Mouse (Mus musculus): Measurements from ENCODE around the gene Rbm47. TPM values are rescaled to one million over a fixed set of nuclear protein-coding genes. Genes with fewer than 3 reads are reported as not detected.
"Not testable (repeated sequence)": the region's sequence is repeated elsewhere in the genome, so short reads cannot be mapped to it uniquely, and the experiment has no call there.

The Rbm47 gene
- polyA plus RNA-seq, 1 experiment from 2014 or later: 0.75 TPM

DNA sequence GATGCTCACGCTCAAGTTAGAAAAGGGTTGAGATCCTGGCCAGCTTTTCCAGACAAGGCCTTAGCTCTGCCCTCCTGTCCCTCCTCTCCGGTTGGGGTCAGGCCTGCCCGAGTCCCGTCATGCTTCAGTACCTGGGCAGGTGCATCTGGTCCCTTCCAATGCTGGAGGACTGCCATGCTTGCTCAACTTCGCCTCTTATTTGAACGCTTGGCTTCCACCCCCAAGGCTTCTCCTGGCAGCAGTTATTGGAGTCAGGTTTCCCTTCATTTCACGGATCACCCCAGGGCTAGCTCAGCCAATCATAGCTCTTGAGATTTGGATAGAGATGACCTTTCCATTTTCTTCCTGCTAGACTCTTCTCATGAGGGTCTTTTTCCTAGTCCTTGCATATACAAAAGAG lies 172.8 kb downstream of the Rbm47 start:
- 75% methylated on average over 7 of the region's 7 CpGs for WGBS
- ATAC-seq (ENCODE audit: insufficient number of reproducible peaks, low FRiP score, low TSS enrichment, low read depth): no peak
- Histone ChIP-seq H3K27ac (replicated peaks; ENCODE audit: low read depth, low read length) (no peak overlapping the region), H3K9ac (ENCODE audit: low read length) (no peak overlapping the region), H3K36me3 (ENCODE audit: control insufficient read depth, insufficient read depth, low read length) (no peaks in the 10 kb centered on the region), H3K4me3 (ENCODE audit: low read depth, low read length) (no peak overlapping the region), H3K9me3 (ENCODE audit: control insufficient read depth, low read length) (no peaks in the 10 kb centered on the region), H3K27me3 (ENCODE audit: control insufficient read depth, insufficient read depth, low read length) (no peaks in the 10 kb centered on the region), H3K4me1 (ENCODE audit: control insufficient read depth, insufficient read depth, low read length) (no peaks in the 10 kb centered on the region), H3K4me2 (ENCODE audit: low read depth, severe bottlenecking) (no peak overlapping the region)
- no peak for DNase-seq (ENCODE audit: low spot score)

DNA sequence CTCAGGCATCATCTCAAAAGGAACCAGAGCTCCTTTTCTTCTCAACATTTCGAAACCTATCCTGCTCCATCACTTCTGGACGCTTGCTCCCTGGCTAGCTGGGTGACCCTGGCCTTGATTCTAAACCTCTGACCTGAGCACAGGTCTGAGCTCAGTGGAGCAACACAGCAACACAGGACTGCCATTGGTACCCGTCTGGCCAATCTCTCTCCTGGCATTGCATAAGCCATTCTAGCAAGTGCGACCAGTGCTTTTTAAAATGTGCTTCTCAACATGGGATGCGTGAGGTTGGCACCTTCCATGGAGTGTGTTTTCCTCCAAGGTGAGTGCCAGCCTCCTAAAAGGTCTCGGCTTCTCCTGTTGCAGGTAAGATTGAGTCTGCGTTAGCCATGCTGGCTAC lies 173.8 kb downstream of the Rbm47 start:
- Histone ChIP-seq H3K9me3 (ENCODE audit: control insufficient read depth, low read length) (no peaks in the 10 kb centered on the region), H3K4me1 (ENCODE audit: control insufficient read depth, insufficient read depth, low read length) (no peaks in the 10 kb centered on the region), H3K27me3 (ENCODE audit: control insufficient read depth, insufficient read depth, low read length) (no peaks in the 10 kb centered on the region), H3K9ac (ENCODE audit: low read length) (no peak overlapping the region), H3K36me3 (ENCODE audit: control insufficient read depth, insufficient read depth, low read length) (no peaks in the 10 kb centered on the region), H3K4me3 (ENCODE audit: low read depth, low read length) (no peak overlapping the region), H3K4me2 (ENCODE audit: low read depth, severe bottlenecking) (no peak overlapping the region), H3K27ac (replicated peaks; ENCODE audit: low read depth, low read length) (no peak overlapping the region)
- ATAC-seq (ENCODE audit: insufficient number of reproducible peaks, low FRiP score, low TSS enrichment, low read depth) (no peak), DNase-seq (ENCODE audit: low spot score) (no peak)
- 93% methylated on average over 7 of the region's 7 CpGs for WGBS

DNA sequence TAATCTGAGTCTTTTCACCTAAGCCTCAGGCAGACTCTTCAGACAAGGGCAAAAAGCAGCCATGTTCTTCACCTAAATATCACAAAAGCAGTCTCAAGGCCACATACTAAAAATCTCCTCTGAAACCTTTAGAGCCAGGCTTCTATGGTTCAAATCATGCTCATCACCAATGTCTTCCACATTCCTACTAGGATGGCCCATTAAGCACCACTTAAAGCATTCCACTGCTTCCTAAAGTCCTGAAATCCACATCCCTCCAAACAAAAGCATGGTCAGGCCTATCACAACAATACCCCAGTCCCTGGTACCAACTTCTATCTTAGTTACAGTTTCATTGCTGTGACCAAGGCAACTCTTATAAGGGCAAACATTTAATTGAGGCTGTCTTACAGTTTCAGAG lies 175.1 kb downstream of the Rbm47 start:
- no peaks in the 10 kb centered on the region for H3K4me1 ChIP-seq (ENCODE audit: control insufficient read depth, insufficient read depth, low read length)
- no peak for ATAC-seq (ENCODE audit: insufficient number of reproducible peaks, low FRiP score, low TSS enrichment, low read depth)

DNA sequence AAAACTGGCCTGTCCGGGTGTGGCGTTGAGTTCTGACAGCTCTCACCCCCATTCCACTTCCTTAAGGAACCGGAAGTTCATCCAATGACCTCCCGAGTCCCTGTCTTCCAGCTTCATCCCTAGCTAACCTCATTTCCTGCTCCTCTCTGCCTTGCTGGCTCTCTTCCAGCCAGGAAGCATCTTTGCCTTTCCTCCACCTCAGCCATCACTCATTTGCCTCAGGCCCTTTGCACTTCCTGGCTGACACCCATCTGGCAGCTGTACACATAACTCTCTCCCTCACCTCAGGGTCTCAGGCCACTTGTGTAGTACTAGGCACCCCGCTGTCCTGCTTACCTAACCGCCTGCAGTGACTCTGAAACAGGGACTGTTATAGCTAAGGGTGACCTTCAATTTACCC lies 178.3 kb downstream of the Rbm47 start:
- Histone ChIP-seq H3K9ac (ENCODE audit: low read length) (no peak overlapping the region), H3K4me1 (ENCODE audit: control insufficient read depth, insufficient read depth, low read length) (no peaks in the 10 kb centered on the region), H3K4me3 (ENCODE audit: low read depth, low read length) (no peak overlapping the region), H3K27ac (replicated peaks; ENCODE audit: low read depth, low read length) (no peak overlapping the region), H3K36me3 (ENCODE audit: control insufficient read depth, insufficient read depth, low read length) (no peaks in the 10 kb centered on the region), H3K9me3 (ENCODE audit: control insufficient read depth, low read length) (no peaks in the 10 kb centered on the region), H3K4me2 (ENCODE audit: low read depth, severe bottlenecking) (no peak overlapping the region), H3K27me3 (ENCODE audit: control insufficient read depth, insufficient read depth, low read length) (no peaks in the 10 kb centered on the region)
- ATAC-seq (ENCODE audit: insufficient number of reproducible peaks, low FRiP score, low TSS enrichment, low read depth) (no peak), DNase-seq (ENCODE audit: low spot score) (no peak)
- WGBS: 77% methylated on average over 6 of the region's 6 CpGs

More for the DNA sequence above, 175.1 kb downstream of the Rbm47 start:
- no peak for DNase-seq (ENCODE audit: low spot score)
- H3K4me3 ChIP-seq (ENCODE audit: low read depth, low read length): no peak overlapping the region
- H3K36me3 ChIP-seq (ENCODE audit: control insufficient read depth, insufficient read depth, low read length): no peaks in the 10 kb centered on the region
- no peaks in the 10 kb centered on the region for H3K27me3 ChIP-seq (ENCODE audit: control insufficient read depth, insufficient read depth, low read length)
- H3K9ac ChIP-seq (ENCODE audit: low read length): no peak overlapping the region
- no peak overlapping the region for H3K27ac ChIP-seq (replicated peaks; ENCODE audit: low read depth, low read length)
- H3K4me2 ChIP-seq (ENCODE audit: low read depth, severe bottlenecking): no peak overlapping the region
- no peaks in the 10 kb centered on the region for H3K9me3 ChIP-seq (ENCODE audit: control insufficient read depth, low read length)

DNA sequence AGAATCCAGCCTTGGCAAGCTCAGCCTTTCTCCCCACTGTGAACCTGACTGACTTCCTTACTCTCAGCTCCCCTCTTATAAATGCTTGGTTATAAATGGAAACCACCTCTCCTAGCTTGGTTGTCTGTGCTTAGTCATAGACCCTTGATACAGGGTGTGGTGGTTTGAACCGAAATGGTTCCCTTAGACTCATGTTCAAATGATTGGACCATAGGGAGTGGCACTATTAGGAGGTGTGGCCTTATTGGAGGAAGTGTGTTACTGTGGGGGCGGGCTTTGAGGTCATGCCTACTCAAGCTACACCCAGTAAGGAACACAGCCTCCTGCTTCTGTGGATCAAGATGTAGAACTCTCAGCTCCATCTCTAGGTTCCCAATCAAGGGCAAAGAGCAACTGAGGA lies 181.7 kb downstream of the Rbm47 start:
- Histone ChIP-seq H3K4me2 (ENCODE audit: low read depth, severe bottlenecking) (no peak overlapping the region), H3K4me3 (ENCODE audit: low read depth, low read length) (no peak overlapping the region), H3K27ac (replicated peaks; ENCODE audit: low read depth, low read length) (no peak overlapping the region), H3K9me3 (ENCODE audit: control insufficient read depth, low read length) (no peaks in the 10 kb centered on the region), H3K4me1 (ENCODE audit: control insufficient read depth, insufficient read depth, low read length) (no peaks in the 10 kb centered on the region), H3K9ac (ENCODE audit: low read length) (no peak overlapping the region), H3K36me3 (ENCODE audit: control insufficient read depth, insufficient read depth, low read length) (no peaks in the 10 kb centered on the region), H3K27me3 (ENCODE audit: control insufficient read depth, insufficient read depth, low read length) (no peaks in the 10 kb centered on the region)
- 88% methylated on average over 2 of the region's 2 CpGs for WGBS
- ATAC-seq (ENCODE audit: insufficient number of reproducible peaks, low FRiP score, low TSS enrichment, low read depth) (no peak), DNase-seq (ENCODE audit: low spot score) (no peak)

DNA sequence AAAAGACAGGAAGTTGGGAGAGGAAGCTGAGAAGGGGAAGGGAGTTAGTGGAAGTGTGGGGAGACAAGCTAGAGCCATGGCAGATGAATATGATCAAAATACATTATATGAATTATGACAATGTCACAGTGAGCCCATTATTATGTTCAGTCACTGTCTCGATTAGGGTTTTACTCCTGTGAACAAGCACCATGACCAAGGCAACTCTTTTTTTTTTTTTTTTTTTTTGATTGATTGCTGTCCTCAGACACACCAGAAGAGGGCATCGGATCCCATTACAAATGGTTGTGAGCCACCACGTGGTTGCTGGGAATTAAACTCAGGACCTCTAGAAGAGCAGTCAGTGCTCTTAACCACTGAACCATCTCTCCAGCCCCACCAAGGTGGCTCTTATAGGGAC lies 185.9 kb downstream of the Rbm47 start:
- not testable (repeated sequence) for H3K36me3 ChIP-seq (ENCODE audit: control insufficient read depth, insufficient read depth, low read length); H3K4me3 ChIP-seq (ENCODE audit: low read depth, low read length); DNase-seq (ENCODE audit: low spot score); H3K27ac ChIP-seq (replicated peaks; ENCODE audit: low read depth, low read length); H3K9ac ChIP-seq (ENCODE audit: low read length); H3K27me3 ChIP-seq (ENCODE audit: control insufficient read depth, insufficient read depth, low read length); H3K4me2 ChIP-seq (ENCODE audit: low read depth, severe bottlenecking); H3K4me1 ChIP-seq (ENCODE audit: control insufficient read depth, insufficient read depth, low read length); ATAC-seq (ENCODE audit: insufficient number of reproducible peaks, low FRiP score, low TSS enrichment, low read depth); H3K9me3 ChIP-seq (ENCODE audit: control insufficient read depth, low read length)
- 70% methylated on average over 3 of the region's 3 CpGs for WGBS

DNA sequence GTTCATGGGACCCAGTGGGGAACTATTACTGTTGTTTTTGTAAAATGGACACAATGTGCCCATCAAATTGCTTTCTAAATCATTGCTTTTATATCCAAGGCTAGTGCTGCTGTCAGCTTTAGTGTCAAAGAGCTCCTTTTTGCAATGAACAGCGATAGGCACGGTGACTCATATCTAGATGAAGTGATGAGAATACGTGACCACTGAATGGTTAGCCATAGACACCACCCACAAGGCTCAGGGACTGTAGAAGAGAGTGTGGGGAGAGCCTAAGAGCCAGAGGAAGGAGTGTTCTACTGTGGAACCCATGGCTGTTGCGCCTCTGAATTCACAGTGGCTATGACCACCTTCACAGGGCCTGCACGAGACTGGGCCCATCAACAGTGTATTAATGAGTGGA lies 186.5 kb downstream of the Rbm47 start:
- ATAC-seq (ENCODE audit: insufficient number of reproducible peaks, low FRiP score, low TSS enrichment, low read depth) (no peak), DNase-seq (ENCODE audit: low spot score) (no peak)
- Histone ChIP-seq H3K4me1 (ENCODE audit: control insufficient read depth, insufficient read depth, low read length) (no peaks in the 10 kb centered on the region), H3K36me3 (ENCODE audit: control insufficient read depth, insufficient read depth, low read length) (no peaks in the 10 kb centered on the region), H3K27me3 (ENCODE audit: control insufficient read depth, insufficient read depth, low read length) (no peaks in the 10 kb centered on the region), H3K9ac (ENCODE audit: low read length) (no peak overlapping the region), H3K27ac (replicated peaks; ENCODE audit: low read depth, low read length) (no peak overlapping the region), H3K9me3 (ENCODE audit: control insufficient read depth, low read length) (no peaks in the 10 kb centered on the region), H3K4me2 (ENCODE audit: low read depth, severe bottlenecking) (no peak overlapping the region), H3K4me3 (ENCODE audit: low read depth, low read length) (no peak overlapping the region)
- 93% methylated on average over 5 of the region's 5 CpGs for WGBS

DNA sequence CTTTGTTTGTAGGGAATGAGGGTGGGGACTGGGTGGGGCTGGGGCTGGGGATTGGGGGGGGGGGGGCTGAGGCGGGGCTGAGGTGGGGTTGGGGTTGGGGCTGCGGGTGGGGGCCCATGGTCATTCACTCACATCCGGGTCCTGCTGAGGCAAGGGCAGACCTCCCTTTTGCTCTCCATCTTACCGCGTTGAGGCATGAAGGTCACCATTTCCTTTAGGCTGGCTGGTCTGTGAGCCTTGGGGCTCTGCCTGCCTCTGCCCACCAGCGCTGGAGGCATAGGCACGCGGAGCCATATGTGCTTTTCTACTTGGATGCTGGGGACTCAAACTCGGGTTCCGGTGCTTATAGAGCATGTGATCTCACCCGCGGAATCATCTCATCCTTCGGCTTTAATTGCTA lies 197.2 kb downstream of the Rbm47 start:
- ATAC-seq (ENCODE audit: insufficient number of reproducible peaks, low FRiP score, low TSS enrichment, low read depth) (no peak), DNase-seq (ENCODE audit: low spot score) (no peak)
- Histone ChIP-seq H3K36me3 (ENCODE audit: control insufficient read depth, insufficient read depth, low read length) (no peaks in the 10 kb centered on the region), H3K9ac (ENCODE audit: low read length) (no peak overlapping the region), H3K27ac (replicated peaks; ENCODE audit: low read depth, low read length) (no peak overlapping the region), H3K9me3 (ENCODE audit: control insufficient read depth, low read length) (no peaks in the 10 kb centered on the region), H3K4me2 (ENCODE audit: low read depth, severe bottlenecking) (no peak overlapping the region), H3K4me3 (ENCODE audit: low read depth, low read length) (no peak overlapping the region), H3K4me1 (ENCODE audit: control insufficient read depth, insufficient read depth, low read length) (no peaks in the 10 kb centered on the region), H3K27me3 (ENCODE audit: control insufficient read depth, insufficient read depth, low read length) (no peaks in the 10 kb centered on the region)
- 93% methylated on average over 13 of the region's 13 CpGs for WGBS

DNA sequence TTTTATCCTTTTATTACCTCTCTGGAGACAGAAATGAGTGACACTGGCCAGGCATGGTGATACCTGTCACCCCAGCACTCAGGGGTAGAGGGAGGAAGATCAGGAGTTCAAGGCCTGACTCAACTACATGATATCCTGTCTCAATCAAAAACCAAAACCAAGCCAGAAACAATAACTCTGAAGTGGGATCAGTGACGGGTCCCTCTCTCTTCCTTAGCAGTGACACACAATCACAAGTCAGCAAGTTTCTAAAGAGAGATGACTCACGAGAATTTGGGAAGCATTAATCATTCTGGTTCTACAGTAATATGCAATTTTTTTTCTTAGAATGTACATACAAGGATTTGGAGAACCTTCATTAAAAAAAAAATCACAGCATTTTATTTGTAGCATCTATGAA lies 199.7 kb downstream of the Rbm47 start:
- Histone ChIP-seq H3K9ac (ENCODE audit: low read length) (no peak overlapping the region), H3K27me3 (ENCODE audit: control insufficient read depth, insufficient read depth, low read length) (no peaks in the 10 kb centered on the region), H3K4me1 (ENCODE audit: control insufficient read depth, insufficient read depth, low read length) (no peaks in the 10 kb centered on the region), H3K36me3 (ENCODE audit: control insufficient read depth, insufficient read depth, low read length) (no peaks in the 10 kb centered on the region), H3K9me3 (ENCODE audit: control insufficient read depth, low read length) (no peaks in the 10 kb centered on the region), H3K27ac (replicated peaks; ENCODE audit: low read depth, low read length) (no peak overlapping the region), H3K4me3 (ENCODE audit: low read depth, low read length) (no peak overlapping the region), H3K4me2 (ENCODE audit: low read depth, severe bottlenecking) (no peak overlapping the region)
- 86% methylated on average over 2 of the region's 2 CpGs for WGBS
- ATAC-seq (ENCODE audit: insufficient number of reproducible peaks, low FRiP score, low TSS enrichment, low read depth) (no peak), DNase-seq (ENCODE audit: low spot score) (no peak)

Data from limb, embryonic 11.5 days (tissue).